Mouse (Mus musculus): Measurements from ENCODE around the gene Agap1. TPM values are rescaled to one million over a fixed set of nuclear protein-coding genes. Genes with fewer than 3 reads are reported as not detected.

The Agap1 gene
- polyA plus RNA-seq, 1 experiment: 4.3 TPM

DNA sequence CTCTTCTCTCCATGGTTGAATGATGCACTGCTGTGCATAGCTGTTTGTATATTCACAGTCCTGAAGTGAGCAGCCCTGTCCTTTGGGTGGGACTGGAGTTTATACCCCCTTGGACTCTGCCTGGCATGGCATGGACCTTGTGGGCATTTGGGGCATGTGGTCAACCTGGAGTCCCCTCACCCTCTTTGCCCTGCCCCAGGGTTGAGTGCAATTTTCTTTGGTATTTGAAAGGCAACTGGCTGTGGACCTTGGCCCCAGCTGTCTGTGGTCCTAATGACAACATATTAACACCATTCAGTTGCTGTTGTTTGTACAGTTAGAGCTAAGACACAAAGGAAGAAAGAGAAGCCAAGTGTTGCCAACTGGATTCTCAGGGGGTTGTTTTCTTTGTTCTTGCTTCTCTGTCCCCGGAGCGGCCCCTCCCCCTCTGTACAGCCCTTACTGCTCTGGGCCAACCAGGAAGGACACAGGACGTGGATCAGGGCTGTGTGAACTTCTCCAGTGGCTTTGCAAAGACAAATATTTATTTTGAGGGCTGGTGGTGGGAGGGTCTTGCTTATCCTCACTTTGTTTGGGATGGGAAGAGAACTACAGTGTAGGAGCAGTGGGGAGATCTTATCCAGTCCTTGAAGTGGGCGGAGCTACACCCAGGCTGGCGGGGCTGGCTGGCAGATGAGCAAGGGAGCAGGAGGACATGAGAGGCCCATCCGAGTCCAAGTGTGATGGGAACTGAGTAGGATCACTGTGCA lies 12.9 kb downstream of the Agap1 start:
- Histone ChIP-seq H3K27me3 (ENCODE audit: control insufficient read depth, insufficient read depth, low read length) (no peaks in the 10 kb centered on the region), H3K36me3 (ENCODE audit: control insufficient read depth, insufficient read depth, low read length) (no peaks in the 10 kb centered on the region), H3K4me3 (ENCODE audit: control insufficient read depth, insufficient read depth, low read length) (no peak overlapping the region), H3K4me1 (replicated peaks; ENCODE audit: control insufficient read depth, insufficient read depth, low read length) (no peaks in the 10 kb centered on the region), H3K27ac (ENCODE audit: control insufficient read depth, insufficient read depth, low read length) (no peak overlapping the region)
- TF ChIP-seq CTCF (IDR thresholded peaks at IDR 0.05; ENCODE audit: borderline replicate concordance, control insufficient read depth, extremely low read depth, insufficient read depth, low read length, poor library complexity) (no peak), POLR2A (IDR thresholded peaks at IDR 0.05; ENCODE audit: control insufficient read depth, extremely low read depth, insufficient read depth, low read length, poor library complexity) (no peak)
- WGBS: 87% methylated on average over 6 of the region's 6 CpGs
- DNase-seq: no peak

DNA sequence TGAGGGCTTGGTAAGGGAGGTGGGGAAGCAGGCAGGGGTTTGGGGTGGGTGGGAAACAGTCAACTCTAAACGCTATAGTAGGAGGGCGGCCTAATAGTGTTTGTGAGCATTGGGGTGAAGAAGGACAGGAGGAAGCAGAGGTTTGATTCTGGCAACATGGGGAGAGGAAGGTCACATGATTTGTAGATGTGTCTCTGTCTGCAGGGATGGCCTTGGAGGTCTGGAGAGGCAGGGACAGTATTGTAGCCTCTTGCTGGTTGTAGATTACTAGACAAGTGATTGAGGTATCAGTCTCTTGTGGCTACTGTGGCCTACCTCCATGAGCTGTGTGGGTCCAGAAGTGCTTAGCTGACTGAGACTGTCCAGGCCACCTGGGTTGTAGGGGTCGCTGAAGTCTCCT lies 13.5 kb downstream of the Agap1 start:
- no peak for DNase-seq
- Histone ChIP-seq H3K36me3 (ENCODE audit: control insufficient read depth, insufficient read depth, low read length) (no peaks in the 10 kb centered on the region), H3K27ac (ENCODE audit: control insufficient read depth, insufficient read depth, low read length) (no peak overlapping the region), H3K4me1 (replicated peaks; ENCODE audit: control insufficient read depth, insufficient read depth, low read length) (no peaks in the 10 kb centered on the region), H3K4me3 (ENCODE audit: control insufficient read depth, insufficient read depth, low read length) (no peak overlapping the region), H3K27me3 (ENCODE audit: control insufficient read depth, insufficient read depth, low read length) (no peaks in the 10 kb centered on the region)
- 93% methylated on average over 3 of the region's 3 CpGs for WGBS
- TF ChIP-seq POLR2A (IDR thresholded peaks at IDR 0.05; ENCODE audit: control insufficient read depth, extremely low read depth, insufficient read depth, low read length, poor library complexity) (no peak), CTCF (IDR thresholded peaks at IDR 0.05; ENCODE audit: borderline replicate concordance, control insufficient read depth, extremely low read depth, insufficient read depth, low read length, poor library complexity) (no peak)

DNA sequence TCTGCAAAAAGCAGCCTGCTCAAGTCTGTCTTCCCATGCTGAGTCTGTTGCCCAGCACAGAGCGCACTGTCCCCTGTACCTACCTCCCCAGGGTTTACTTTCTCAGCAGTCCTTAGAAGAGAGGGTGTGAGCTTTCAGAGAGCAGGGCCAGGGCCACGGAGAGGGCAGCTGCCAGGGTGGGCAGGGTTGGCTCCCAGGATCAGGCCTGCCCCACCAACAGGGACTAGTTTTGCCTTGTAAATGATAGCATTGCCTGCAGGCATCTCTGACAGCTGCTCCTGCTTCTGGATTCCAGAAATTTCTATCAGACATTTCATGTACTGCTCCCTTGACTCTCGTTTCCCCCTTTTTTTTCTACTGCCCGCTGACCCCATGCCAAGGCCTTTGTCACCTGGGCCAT lies 16.8 kb downstream of the Agap1 start:
- no peaks in the 10 kb centered on the region for H3K27me3 ChIP-seq (ENCODE audit: control insufficient read depth, insufficient read depth, low read length)
- H3K4me1 ChIP-seq (replicated peaks; ENCODE audit: control insufficient read depth, insufficient read depth, low read length): no peaks in the 10 kb centered on the region
- H3K36me3 ChIP-seq (ENCODE audit: control insufficient read depth, insufficient read depth, low read length): no peaks in the 10 kb centered on the region
- DNase-seq: no peak
- TF ChIP-seq CTCF (IDR thresholded peaks at IDR 0.05; ENCODE audit: borderline replicate concordance, control insufficient read depth, extremely low read depth, insufficient read depth, low read length, poor library complexity) (no peak), POLR2A (IDR thresholded peaks at IDR 0.05; ENCODE audit: control insufficient read depth, extremely low read depth, insufficient read depth, low read length, poor library complexity) (no peak)
- no peak overlapping the region for H3K27ac ChIP-seq (ENCODE audit: control insufficient read depth, insufficient read depth, low read length)
- H3K4me3 ChIP-seq (ENCODE audit: control insufficient read depth, insufficient read depth, low read length): no peak overlapping the region
- WGBS: 90% methylated on average over 4 of the region's 4 CpGs

DNA sequence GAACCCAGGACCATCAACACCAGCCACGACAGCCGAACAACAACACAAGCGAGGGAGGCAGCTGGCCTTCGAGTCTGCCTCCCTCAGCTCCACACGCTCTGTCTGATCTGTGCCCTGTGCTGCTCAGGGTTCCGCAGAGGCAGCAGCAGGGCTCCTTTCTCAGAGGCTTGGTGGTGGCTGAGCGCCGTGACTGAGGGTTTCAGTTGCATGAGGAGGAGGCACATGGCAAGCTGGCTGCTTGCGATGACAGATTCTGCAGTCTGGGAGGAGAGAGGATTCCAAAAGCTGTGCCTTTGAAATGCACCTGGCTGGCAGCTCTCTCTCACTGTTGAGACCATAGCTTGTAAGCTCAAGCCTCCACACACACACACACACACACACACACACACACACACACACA lies 17.3 kb downstream of the Agap1 start:
- Histone ChIP-seq H3K4me3 (ENCODE audit: control insufficient read depth, insufficient read depth, low read length) (no peak overlapping the region), H3K27ac (ENCODE audit: control insufficient read depth, insufficient read depth, low read length) (no peak overlapping the region), H3K36me3 (ENCODE audit: control insufficient read depth, insufficient read depth, low read length) (no peaks in the 10 kb centered on the region), H3K27me3 (ENCODE audit: control insufficient read depth, insufficient read depth, low read length) (no peaks in the 10 kb centered on the region), H3K4me1 (replicated peaks; ENCODE audit: control insufficient read depth, insufficient read depth, low read length) (no peaks in the 10 kb centered on the region)
- no peak for TF ChIP-seq CTCF (IDR thresholded peaks at IDR 0.05; ENCODE audit: borderline replicate concordance, control insufficient read depth, extremely low read depth, insufficient read depth, low read length, poor library complexity)
- no peak for TF ChIP-seq POLR2A (IDR thresholded peaks at IDR 0.05; ENCODE audit: control insufficient read depth, extremely low read depth, insufficient read depth, low read length, poor library complexity)
- DNase-seq: no peak
- WGBS: 92% methylated on average over 9 of the region's 9 CpGs

DNA sequence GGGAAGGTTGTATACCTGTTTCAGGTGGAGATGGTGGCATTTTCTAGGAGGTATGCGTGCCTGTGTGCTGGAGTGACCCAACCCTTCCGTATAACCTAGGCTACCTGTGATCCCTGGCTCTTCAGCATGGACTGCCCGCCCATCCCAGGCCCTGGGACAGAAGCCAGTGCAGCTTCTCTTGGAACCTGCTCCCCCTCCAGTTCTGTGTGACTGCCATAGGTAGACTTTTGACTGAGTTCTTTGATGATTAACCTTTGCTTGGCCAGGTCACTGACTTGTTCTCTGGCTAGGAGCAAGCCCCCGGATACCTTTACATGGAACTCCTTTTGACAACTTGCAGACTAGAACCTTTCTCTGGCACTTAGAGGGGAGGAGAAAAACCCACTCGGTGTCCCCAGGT lies 19.3 kb downstream of the Agap1 start:
- TF ChIP-seq CTCF (IDR thresholded peaks at IDR 0.05; ENCODE audit: borderline replicate concordance, control insufficient read depth, extremely low read depth, insufficient read depth, low read length, poor library complexity) (no peak), POLR2A (IDR thresholded peaks at IDR 0.05; ENCODE audit: control insufficient read depth, extremely low read depth, insufficient read depth, low read length, poor library complexity) (no peak)
- H3K36me3 ChIP-seq (ENCODE audit: control insufficient read depth, insufficient read depth, low read length): no peaks in the 10 kb centered on the region

DNA sequence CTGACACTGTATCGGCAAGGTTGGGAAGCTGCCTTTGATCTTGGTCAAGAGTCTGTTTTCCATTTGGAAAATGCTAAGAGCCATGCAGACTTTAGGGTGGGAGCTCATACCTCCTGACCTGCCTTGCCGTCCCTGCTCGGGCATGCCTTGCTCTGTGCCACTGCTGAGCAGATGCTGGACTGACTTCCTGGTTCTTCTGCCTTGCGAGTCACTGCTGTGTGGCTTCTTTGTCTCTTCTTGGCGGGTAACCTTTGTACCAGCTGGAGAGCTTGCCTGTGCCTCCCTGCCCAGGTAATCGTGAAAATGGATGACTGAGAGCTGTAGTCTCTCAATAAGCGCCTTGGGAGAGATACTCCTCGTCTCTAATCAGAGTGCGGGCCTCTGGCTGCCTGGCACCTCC lies 20.2 kb downstream of the Agap1 start:
- TF ChIP-seq CTCF (IDR thresholded peaks at IDR 0.05; ENCODE audit: borderline replicate concordance, control insufficient read depth, extremely low read depth, insufficient read depth, low read length, poor library complexity): no peak
- TF ChIP-seq POLR2A (IDR thresholded peaks at IDR 0.05; ENCODE audit: control insufficient read depth, extremely low read depth, insufficient read depth, low read length, poor library complexity): no peak
- WGBS: 80% methylated on average over 9 of the region's 9 CpGs
- Histone ChIP-seq H3K4me1 (replicated peaks; ENCODE audit: control insufficient read depth, insufficient read depth, low read length) (no peaks in the 10 kb centered on the region), H3K36me3 (ENCODE audit: control insufficient read depth, insufficient read depth, low read length) (no peaks in the 10 kb centered on the region), H3K27ac (ENCODE audit: control insufficient read depth, insufficient read depth, low read length) (no peak overlapping the region), H3K27me3 (ENCODE audit: control insufficient read depth, insufficient read depth, low read length) (no peaks in the 10 kb centered on the region), H3K4me3 (ENCODE audit: control insufficient read depth, insufficient read depth, low read length) (no peak overlapping the region)
- DNase-seq: no peak

More for the DNA sequence above, 19.3 kb downstream of the Agap1 start:
- H3K4me3 ChIP-seq (ENCODE audit: control insufficient read depth, insufficient read depth, low read length): no peak overlapping the region
- WGBS: 92% methylated on average over 5 of the region's 5 CpGs
- no peaks in the 10 kb centered on the region for H3K4me1 ChIP-seq (replicated peaks; ENCODE audit: control insufficient read depth, insufficient read depth, low read length)
- H3K27me3 ChIP-seq (ENCODE audit: control insufficient read depth, insufficient read depth, low read length): no peaks in the 10 kb centered on the region
- no peak for DNase-seq
- H3K27ac ChIP-seq (ENCODE audit: control insufficient read depth, insufficient read depth, low read length): no peak overlapping the region

Data from thymus, adult 2 months (tissue).